Mouse (Mus musculus): ENCODE data around the gene Rap1gap. TPM values are rescaled to one million over a fixed set of nuclear protein-coding genes. Genes with fewer than 3 reads are reported as not detected.

Gene Rap1gap
- 100 to 1,000 TPM; 206 to 220 TPM for total RNA-seq (2021)
- long read RNA-seq, partial matches to known transcripts, result 19 of 116 reads
- long read RNA-seq, other reads (novel, unspliced or antisense), result 92 of 116 reads

DNA sequence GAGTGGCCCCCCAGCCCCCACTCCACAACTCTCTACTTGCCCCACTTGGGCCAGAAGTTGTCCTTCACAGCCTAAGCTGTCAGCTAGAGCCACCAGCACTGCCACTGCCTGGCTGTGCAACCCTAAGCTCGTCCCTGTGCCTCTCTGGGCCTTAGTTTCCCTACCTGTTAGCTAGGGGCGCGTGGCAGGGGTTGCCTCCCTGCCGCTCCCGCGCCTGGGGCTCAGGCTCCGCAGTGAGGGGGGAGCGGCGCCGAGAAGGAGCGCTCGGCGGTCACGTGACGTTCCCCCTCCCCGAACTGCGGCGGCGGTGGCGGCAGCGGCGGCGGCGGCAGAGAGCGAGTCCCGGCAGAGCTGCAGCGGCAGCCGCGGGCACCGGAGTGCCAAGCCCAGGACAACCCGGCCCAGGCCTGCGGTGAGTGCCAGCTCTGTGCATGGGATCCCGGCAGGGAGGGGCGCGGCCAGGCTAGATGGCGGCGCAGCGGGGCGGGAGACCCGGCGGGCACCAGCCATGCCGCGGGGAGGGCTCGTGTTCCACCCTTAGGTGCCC is at the start of gene Rap1gap:
Gene Rap1gap (plus strand): TSS at position 294 of the 547 bp plus-strand sequence.
- peak; percentile 73 to 83 for DNase-seq (ENCODE audit: low spot score in 2 of 2)

DNA sequence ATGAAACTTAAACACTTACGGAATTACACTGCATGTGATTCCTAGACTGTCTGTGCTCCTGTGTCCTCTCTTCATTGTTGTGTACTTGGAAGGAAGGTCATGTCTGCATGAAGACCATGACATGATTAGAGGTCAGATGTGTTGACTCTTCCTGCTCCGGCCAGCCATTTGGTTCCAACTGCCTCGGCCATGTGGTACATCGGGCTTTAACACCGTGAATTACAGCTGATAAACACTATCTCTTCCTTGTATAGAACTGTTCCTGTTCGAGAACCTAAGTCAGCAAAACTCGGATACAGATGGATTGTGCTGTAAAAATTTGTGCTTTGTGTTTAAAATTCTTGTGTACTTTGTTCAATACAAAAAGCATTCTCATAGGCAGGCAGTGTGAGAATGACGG is 41.7 kb upstream of the Rap1gap start:
- DNase-seq (ENCODE audit: low spot score in 2 of 2), result no peak

DNA sequence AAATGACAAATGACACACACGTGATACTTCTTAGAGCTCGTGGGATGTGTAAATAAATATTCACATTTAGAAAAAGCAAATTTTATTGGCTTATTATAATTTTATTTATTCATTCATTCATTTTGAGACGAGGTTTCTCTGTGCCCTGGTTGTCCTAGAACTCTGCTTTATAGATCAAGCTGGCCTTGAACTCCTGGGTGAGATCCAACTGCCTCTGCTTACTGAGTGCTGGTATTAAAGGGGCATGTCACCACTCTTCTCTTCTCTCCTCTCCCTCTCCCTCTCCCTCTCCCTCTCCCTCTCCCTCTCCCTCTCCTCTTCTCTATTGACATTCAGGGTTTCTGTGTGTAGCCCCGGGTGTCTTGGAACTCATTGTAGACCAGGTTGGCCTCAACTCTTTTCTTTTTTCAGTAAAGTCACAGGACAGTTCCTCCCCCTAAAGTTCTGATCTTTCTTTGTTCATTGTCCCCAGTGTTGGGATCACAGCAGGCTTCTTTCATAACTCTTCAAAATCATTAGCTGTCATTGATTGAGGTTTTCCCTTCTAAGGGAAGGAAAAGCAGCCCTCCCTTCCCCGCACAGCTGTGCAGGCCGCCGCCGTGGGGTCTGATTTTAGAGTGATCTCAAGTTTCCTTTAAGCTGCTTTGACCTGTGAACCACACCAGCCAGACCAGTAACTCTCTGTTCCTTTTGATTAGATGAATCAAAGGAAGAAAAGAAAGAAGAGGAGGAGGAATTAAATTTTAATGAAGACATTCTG is 36.9 kb upstream of the Rap1gap start:
- DNase-seq (ENCODE audit: low spot score in 2 of 2), result no peak

DNA sequence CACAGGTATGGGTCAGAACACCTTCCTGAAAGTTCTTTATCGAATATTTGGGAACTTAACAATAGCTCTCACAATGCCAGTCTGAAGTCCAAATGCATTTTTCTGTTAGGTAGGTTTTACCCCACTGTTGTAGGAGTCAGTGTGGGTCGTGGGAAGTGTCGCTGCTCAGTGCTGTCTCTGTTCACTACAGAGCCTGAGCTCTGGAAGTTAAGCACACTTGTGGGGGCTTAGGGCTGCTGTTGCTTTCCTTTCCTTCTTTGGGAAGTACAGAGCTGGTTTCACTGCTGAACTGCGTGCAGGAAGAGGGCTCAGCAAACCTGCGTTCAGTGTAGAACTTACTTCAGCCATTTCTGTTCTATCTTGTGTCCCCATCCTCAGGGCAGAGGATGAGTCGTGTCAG is 36.1 kb upstream of the Rap1gap start:
- DNase-seq (ENCODE audit: low spot score in 2 of 2), result no peak

DNA sequence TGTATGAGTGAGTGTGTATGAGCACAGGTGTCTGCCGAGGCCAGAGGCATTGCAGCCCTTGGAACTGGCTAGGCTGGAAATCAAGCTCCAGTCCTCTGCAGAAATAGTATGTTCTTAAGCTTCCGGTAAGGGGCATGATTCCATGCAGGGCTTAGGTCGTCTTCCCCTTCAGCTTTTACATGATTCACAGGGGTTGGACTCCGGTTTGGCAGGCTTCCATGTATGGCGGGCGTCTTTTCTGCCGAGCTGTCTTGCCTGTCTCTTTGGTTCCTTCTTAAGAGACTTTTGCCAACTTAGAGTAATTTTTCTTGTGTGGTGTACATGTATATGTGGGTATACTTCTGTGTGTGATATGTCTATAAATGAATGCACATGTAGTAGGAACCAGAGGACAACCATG is 35.2 kb upstream of the Rap1gap start:
- DNase-seq (ENCODE audit: low spot score in 2 of 2), result no peak

DNA sequence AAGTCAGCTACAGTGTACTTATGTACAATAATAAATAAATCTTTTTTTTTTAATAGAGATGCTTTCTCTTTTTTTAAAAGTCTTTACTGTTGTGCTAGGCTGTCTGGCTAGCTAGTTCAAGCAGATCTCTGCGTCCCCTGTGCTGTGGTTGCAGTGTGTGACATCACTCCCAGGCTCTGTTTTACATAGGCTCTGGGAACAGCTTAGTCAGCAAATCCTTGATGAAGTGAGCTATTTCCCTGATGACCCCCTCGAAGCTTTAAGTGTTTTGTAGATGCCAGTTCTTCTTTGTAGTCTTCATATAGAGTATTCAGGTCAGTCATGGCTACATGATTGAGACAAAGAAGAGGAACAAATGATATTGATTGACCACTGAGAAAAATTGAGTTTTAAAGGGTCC is 34.4 kb upstream of the Rap1gap start:
- DNase-seq (ENCODE audit: low spot score in 2 of 2), result no peak

DNA sequence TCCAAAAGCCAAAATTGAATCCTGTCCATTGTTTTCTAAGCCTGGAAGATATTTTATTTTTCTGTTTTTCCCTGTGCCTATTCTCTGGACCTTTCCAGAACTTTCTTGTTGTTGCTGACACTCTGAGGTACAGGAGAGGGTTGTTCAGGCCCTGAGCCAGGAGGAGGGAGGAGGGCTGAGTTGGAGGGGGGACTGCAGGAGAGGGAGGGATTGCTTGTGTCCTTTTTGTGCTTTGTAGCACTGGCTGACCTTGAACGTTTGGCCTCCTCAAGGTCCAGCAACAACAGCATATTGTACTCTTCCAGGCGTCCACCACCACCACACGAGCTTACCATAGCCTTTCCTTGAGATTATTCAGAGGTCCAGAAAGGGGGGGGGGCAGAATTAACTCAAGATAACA is 32.9 kb upstream of the Rap1gap start:
- DNase-seq (ENCODE audit: low spot score in 2 of 2), result no peak

DNA sequence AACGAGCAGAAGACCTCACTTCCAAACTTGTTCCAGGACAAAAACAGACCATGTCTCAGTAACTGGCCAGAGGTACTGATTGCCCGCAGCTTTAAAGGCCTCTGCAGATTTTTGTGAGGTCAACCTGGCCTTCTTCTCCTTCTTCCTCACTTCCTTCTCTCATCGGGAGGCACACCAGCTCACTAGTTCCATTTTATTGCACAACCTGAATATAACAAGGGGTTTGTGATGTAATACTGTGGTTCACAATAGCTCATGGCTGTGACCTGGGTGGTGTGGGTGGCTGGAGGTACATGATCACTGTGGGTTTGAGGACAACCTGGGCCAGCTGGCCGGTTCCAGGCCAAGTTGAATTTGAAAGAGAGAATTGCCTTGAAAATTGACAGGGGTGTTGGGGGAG is 31.1 kb upstream of the Rap1gap start:
- no peak for DNase-seq (ENCODE audit: low spot score in 2 of 2)

DNA sequence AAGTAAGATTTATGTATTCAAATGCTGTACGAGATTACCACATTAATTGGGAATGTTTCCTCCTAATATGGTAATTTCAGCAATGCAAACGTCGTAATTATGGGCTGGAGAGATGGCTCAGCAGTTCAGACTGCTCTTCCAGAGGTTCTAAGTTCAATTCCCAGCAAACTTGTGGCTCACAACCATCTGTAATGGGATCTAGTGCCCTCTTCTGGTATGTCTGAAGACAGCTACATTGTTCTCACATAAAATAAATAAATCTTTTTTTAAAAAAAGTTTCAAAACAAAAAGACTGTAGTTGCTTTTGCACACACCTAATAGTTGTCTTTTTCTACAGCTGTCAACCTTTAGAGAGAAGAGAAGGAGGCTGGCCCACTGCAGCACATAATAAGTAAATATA is 27.9 kb upstream of the Rap1gap start:
- no peak for DNase-seq (ENCODE audit: low spot score in 2 of 2)

DNA sequence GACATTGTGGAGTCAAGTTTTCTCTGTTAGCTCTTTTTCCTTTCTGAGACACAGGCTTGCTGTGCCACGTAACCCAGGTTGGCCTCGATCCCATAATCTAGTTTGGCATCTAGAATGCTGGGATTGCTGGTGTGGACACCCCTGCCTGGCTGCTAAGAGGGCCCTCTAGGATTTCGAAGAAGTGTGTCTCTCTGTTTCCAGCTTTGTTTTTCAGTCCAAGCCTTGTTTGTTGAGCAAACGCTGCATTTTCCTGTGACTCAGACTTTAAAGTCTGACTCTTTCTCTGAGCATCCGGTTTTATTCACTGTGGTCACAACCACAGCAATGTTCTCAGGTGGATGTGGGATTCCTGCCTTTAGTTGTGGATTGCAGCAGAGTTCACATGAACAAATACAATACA is 23.0 kb upstream of the Rap1gap start:
- no peak for DNase-seq (ENCODE audit: low spot score in 2 of 2)

DNA sequence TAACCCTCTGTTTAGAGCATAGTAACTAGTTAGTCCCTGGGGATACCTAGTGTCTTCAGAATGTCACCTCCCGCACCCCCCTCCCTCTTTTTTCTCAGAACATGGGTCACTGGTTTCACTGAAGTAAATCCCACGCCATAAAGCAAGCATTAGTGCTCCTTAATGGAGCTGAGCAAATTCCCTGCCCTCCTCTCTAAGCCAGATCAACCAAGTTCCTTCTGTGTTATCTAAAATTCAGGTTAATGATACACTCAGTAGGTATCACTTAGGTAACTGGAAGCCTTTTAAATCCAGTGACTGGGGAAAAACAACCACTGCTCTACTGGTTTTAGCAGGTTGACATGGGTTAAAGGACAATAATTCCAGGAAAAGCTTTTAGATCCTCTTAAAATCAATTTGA is 22.4 kb upstream of the Rap1gap start:
- DNase-seq (ENCODE audit: low spot score in 2 of 2), result no peak

DNA sequence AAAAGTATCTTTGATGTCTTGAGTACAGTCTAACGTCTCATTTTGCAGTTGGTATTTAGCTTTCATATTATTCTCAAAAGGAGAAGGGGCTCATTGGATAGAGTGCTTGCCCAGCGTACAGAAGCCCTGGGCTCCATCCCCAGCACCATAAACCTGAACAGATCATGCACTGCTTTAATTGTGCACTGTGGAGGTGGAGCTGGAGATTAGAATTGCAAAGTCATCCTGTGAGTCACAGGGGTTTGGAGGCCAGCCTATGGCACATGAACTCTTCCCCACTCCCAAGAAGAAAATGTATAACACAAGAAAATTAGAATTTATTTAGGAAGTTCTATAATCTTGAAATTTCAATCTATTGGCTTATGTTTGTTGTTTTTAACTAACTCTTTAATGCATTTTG is 21.1 kb upstream of the Rap1gap start:
- no peak for DNase-seq (ENCODE audit: low spot score in 2 of 2)

DNA sequence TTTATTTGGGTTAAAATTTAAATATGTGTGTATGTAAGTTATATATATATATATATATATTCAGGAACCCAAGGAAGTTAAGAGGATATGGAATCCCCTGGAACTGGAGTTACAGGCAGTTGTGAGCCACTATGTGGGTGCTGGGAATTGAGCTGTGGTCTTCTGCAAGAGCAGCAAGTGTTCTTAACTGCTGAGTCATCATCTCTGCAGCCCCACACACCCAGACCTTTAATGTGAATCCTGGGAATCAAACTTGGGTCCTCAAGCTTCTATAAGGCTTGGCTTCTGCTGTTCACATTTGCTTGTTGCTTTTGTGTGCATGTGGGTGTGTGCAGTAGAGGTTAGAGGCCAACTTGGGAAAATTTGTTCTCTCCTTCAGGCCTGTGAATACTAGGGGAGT is 18.3 kb upstream of the Rap1gap start:
- no peak for DNase-seq (ENCODE audit: low spot score in 2 of 2)

DNA sequence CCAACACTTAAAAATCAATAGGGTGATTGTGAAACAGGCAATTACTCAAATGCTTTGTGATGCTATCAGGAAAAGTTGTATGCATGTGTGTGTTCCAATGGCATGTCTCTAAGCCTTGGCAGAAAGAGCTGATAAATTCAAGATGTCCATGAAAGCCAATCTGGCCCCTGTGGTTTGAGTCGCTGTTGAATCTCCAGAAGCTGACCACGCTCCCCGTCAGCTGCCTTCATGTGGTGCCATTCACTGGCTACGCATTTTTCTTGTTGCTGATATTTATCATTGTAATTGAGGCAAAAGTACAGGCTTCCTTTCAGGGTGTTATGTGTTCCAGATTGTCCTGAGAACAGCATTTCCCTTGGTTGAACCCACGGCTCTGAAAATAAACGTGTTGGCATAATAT is 16.9 kb upstream of the Rap1gap start:
- DNase-seq (ENCODE audit: low spot score in 2 of 2), result no peak

DNA sequence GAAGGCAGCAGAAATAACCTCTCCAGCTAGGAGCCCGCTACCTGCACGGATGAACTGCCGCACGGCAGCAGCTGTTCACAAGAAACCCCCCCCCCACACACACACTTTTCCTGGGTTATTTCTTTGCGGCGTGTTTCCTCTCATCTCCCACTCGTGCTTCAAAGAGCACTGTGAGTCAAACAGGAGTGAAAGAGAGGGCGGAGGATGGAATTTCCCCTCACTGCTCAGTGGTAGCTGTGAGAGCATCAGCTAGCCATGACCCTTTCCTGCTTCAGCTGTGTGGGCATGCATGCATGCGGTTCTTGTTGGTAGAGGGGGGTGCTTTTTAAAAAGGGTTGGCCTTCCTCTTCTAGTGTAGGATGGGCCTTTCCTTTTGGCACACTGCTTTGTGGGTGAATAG is 16.3 kb upstream of the Rap1gap start:
- no peak for DNase-seq (ENCODE audit: low spot score in 2 of 2)

DNA sequence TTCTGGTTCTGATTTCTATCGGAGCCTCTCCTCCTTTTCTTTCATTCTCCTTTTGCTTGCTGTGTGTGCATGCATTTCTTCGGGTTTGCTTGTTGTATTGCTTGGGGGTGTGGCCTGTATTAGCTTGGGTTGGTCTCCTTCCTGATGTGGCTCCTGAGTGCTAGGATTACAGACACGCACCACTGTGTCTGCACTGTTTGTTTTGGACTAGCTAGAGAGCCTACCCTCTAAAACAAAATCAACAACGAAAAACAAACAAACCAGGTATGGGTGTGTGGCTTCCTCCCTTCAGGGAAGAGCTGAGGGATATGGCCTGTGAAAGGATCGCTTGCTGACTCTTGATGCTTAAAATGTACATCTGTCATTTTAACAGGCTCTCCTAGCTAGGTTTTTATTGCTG is 13.6 kb upstream of the Rap1gap start:
- no peak for DNase-seq (ENCODE audit: low spot score in 2 of 2)

DNA sequence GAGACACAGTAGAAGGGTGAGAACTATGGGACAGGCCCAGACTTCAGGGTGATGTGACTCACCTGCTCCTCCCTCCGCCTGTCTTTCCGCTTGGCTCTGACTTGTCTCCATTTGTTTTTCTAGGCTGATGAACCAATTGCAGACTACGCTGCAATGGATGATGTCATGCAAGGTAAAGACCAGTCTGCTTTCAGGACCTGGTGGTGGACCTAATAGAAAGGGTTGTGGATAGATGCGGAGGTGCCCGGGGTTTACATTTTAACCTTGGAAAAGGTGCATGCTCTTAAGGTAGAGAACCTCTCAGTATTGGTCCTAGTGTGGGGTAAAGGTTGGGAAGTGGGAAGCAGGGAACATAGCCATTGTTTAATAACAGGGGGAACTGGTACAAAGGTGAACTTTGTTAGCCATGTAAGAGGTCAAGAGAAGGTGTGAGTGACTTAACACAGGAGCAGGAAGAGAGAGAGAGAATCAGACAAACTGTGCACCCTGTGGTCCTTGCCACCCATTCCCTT is 11.6 kb upstream of the Rap1gap start:
- DNase-seq (ENCODE audit: low spot score in 2 of 2), result no peak

DNA sequence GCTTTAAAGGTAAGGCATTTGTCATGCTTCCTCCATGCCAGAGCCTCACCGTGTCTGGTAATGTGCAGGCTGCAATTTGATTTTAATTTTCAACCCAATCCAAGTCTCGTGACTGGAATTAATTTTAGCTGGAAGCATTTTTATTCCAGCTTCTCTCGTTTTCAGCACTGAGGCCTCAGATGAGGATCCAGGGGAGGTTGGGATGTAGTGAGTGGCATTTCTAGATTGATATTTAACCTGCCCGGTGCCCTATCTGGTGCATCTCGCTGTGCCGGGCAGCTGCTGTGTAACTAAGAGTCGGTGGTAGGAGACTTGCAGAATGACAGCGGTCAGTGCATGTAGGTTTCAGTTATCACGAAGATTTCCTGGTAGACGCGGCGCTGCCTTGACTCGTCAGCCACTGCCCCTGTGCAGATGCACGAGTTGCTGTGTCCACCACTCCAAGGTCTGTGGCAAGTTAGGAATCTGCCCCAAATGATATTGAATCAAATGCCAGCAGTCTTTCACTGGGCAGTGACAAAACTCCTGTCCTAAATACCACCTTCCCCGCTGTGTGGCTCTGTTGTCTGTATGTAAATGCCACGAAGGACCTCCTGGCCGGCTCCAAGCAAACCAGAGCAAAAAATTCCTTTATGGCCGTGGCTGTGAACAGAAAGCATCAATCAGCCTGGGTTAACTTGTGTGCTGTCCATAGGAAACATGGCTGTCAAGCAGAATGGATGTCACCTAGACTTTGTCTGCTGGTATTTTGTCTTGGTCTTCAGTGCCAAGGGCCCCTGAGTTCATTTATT is 9.1 kb upstream of the Rap1gap start:
- no peak for DNase-seq (ENCODE audit: low spot score in 2 of 2)

DNA sequence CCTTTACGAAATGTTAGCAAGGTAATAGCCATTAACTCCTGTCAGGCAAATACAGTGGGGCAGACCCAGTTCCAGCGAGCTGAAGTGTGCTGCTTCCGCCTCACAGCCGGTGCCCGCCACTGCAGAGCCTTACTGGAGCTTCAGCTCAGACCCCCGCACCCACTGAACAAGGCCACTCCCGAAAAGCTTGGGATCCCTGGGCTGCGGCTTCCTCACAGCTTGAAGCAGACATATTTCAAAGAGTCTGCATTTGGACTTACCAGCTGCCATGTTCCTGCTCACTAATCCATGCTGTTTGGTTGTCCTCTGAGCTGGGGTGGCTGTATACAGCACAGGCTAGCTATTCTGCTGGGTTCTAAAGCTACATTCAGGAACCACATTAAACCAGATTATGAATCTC is 6.9 kb upstream of the Rap1gap start:
- no peak for DNase-seq (ENCODE audit: low spot score in 2 of 2)

DNA sequence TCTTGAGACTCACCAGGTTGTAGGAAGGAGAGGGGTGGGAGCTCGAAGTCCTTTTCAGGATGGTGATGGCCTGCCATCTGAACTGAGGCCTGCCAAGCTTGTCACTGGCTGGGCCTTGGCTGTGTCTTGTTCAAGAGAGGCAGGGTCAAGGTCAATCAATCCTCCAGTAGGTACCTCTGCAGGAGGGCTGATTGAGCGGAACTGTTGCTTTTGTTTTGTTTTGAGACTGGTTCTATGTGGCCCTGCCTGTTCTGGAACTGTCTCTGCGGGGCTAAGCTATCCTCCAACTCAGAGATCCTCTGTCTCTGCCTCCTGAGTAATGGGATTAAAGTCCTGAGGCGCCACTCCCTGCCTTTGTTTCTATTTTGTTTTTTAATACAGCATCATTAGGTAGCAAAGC is 5.0 kb upstream of the Rap1gap start:
- no peak for DNase-seq (ENCODE audit: low spot score in 2 of 2)

DNA sequence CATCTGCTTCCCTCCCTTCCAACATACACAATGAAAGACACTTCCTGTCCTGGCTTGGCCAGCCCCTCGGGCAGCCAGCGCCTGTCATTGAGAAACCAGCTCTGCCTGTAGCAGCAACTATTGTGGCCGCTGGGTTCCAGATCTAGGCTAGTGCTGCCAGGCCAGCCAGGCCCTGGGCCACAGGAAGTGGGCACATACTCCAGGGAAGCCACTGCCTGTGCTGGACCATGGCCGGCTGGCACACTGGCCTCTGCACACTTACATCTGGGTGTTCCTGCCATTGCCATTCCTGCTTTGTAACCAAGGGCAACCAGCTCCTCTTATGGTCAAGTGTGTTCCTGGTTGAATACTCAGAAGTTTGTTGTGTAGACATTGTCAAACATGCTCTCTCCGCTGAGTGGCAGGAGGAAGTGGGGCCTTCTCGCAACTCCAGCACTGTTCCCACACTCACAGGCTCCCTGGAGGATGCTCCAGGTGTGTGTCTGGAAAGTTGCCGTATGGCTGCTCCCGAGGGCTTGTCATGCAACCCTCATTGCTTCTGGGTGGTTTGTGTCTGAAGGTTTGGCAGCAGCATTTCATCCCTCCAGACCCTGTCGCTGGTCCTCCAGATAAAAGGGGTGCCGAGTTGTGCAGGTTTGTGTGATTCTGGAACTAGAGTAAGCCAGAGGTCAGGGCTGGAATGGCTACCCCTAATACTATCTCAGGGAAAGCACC is 4.0 kb upstream of the Rap1gap start:
- DNase-seq (ENCODE audit: low spot score in 2 of 2), result no peak

DNA sequence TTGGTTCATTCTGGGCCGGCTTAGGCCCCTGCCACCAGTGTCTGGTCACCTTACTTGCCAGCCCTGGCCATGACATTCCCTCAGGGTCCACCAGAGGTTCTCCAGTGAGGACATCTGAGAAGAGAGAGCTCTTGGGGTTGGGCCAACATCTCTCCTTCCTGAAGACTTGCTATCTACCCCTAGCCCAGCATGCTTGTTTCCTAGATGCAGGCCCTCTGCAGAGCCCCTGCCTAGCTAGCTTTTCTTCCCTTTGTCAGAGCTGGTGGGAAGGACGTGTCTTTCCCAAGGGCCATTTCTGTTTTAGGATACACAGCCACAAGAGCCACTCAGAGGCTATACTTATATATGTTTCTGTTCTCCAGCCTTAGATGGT is 3.5 kb upstream of the Rap1gap start:
- no peak for DNase-seq (ENCODE audit: low spot score in 2 of 2)

Data from layer of hippocampus, postnatal 10 days (tissue).